Mouse (Mus musculus): ENCODE measurements around the gene Med13. TPM values are rescaled to one million over a fixed set of nuclear protein-coding genes. Genes with fewer than 3 reads are reported as not detected.
A peak's percentile ranks its signal among the peaks of the same experiment; 100 is the strongest.

Med13 gene
- 10 to 100 TPM; 42.3 to 43.0 TPM for total RNA-seq (2021)
- long read RNA-seq, experiment 1, partial matches to known transcripts, result 3 of 6 reads
- long read RNA-seq, experiment 1, other reads (novel, unspliced or antisense), result 3 of 6 reads
- long read RNA-seq, experiment 2, full-length matches to known transcripts, result 2 of 8 reads
- long read RNA-seq, experiment 2, partial matches to known transcripts, result 4 of 8 reads
- long read RNA-seq, experiment 2, other reads (novel, unspliced or antisense), result 2 of 8 reads

GRCm38 (mm10) chr11:86356854-86357788 lies at the start of gene Med13:
Gene Med13 (minus strand): TSS chr11:86357602.
- DNase-seq, result peak; percentile 75
- no peak for TF ChIP-seq CTCF (IDR thresholded peaks at IDR 0.05)
- Histone ChIP-seq H3K27ac (peak within 1 kb of the TSS; percentile 96), H3K4me3 (peak within 1 kb of the TSS; percentile 85)
- intact Hi-C loops (cut with DNase I), result loop anchor here (5.0 kb wide), 2 partner anchors 40 to 100 kb away; partner anchors contain the start of gene Ints2

GRCm38 (mm10) chr11:86404590-86404989 lies 47.2 kb upstream of the Med13 start:
- Histone ChIP-seq H3K27ac (peak overlapping the region; percentile 73), H3K4me3 (no peak overlapping the region)
- no peak for TF ChIP-seq CTCF (IDR thresholded peaks at IDR 0.05)
- no peak for DNase-seq
- intact Hi-C loops (cut with DNase I), result no loop called here

- intact Hi-C loops (cut with DNase I), result no loop called here
Observed at GRCm38 (mm10) chr11:86403845-86404244, 46.4 kb upstream of the Med13 start.

GRCm38 (mm10) chr11:86399241-86400107 lies 42.1 kb upstream of the Med13 start:
- no peak for TF ChIP-seq CTCF (IDR thresholded peaks at IDR 0.05)
- Histone ChIP-seq H3K27ac (no peak overlapping the region), H3K4me3 (no peak overlapping the region)
- no peak for DNase-seq
- intact Hi-C loops (cut with DNase I), result no loop called here

More at GRCm38 (mm10) chr11:86403845-86404244, 46.4 kb upstream of the Med13 start:
- DNase-seq, result no peak
- Histone ChIP-seq H3K4me3 (no peak overlapping the region), H3K27ac (peak overlapping the region; percentile 73)
- no peak for TF ChIP-seq CTCF (IDR thresholded peaks at IDR 0.05)

- TF ChIP-seq CTCF (IDR thresholded peaks at IDR 0.05), result no peak
- H3K4me3 ChIP-seq, result no peak overlapping the region
- intact Hi-C loops (cut with DNase I), result no loop called here
- no peak for DNase-seq
- H3K27ac ChIP-seq, result no peak overlapping the region
Observed at GRCm38 (mm10) chr11:86396950-86397594, 39.7 kb upstream of the Med13 start.

GRCm38 (mm10) chr11:86396518-86396917 lies 39.1 kb upstream of the Med13 start:
- DNase-seq, result no peak
- H3K4me3 ChIP-seq, result no peak overlapping the region
- peak overlapping the region; percentile 53; the same call in 1 of the 2 replicates for H3K27ac ChIP-seq
- intact Hi-C loops (cut with DNase I), result no loop called here
- TF ChIP-seq CTCF (IDR thresholded peaks at IDR 0.05), result no peak

- H3K27ac ChIP-seq, result peak overlapping the region; percentile 87
- peak; percentile 86 for DNase-seq
- H3K4me3 ChIP-seq, result peak overlapping the region; percentile 51
- intact Hi-C loops (cut with DNase I), result no loop called here
- peak; percentile 41 for TF ChIP-seq CTCF (IDR thresholded peaks at IDR 0.05)
Observed at GRCm38 (mm10) chr11:86395513-86396125, 38.2 kb upstream of the Med13 start.

GRCm38 (mm10) chr11:86395100-86395499 lies 37.7 kb upstream of the Med13 start:
- no peak for TF ChIP-seq CTCF (IDR thresholded peaks at IDR 0.05)
- H3K4me3 ChIP-seq, result peak overlapping the region; percentile 51
- no peak for DNase-seq
- H3K27ac ChIP-seq, result peak overlapping the region; percentile 87
- intact Hi-C loops (cut with DNase I), result no loop called here

- intact Hi-C loops (cut with DNase I), result no loop called here
- DNase-seq, result no peak
- H3K27ac ChIP-seq, result no peak overlapping the region
- no peak overlapping the region for H3K4me3 ChIP-seq
- no peak for TF ChIP-seq CTCF (IDR thresholded peaks at IDR 0.05)
Observed at GRCm38 (mm10) chr11:86391687-86392086, 34.3 kb upstream of the Med13 start.

- no peak for DNase-seq
- intact Hi-C loops (cut with DNase I), result no loop called here
- no peak overlapping the region for H3K27ac ChIP-seq
- no peak overlapping the region for H3K4me3 ChIP-seq
- no peak for TF ChIP-seq CTCF (IDR thresholded peaks at IDR 0.05)
Observed at GRCm38 (mm10) chr11:86390308-86390707, 32.9 kb upstream of the Med13 start.

- Histone ChIP-seq H3K4me3 (no peak overlapping the region), H3K27ac (no peak overlapping the region)
- TF ChIP-seq CTCF (IDR thresholded peaks at IDR 0.05), result no peak
- intact Hi-C loops (cut with DNase I), result no loop called here
- DNase-seq, result no peak
Observed at GRCm38 (mm10) chr11:86389506-86389905, 32.1 kb upstream of the Med13 start.
